Mouse (Mus musculus) intestine, postnatal 0 days (tissue): Measurements from ENCODE around the gene Usp29. TPM values are rescaled to one million over a fixed set of nuclear protein-coding genes. Genes with fewer than 3 reads are reported as not detected.
A peak's percentile ranks its signal among the peaks of the same experiment; 100 is the strongest.

ENCODE experiments used
- ATAC-seq: fragments of 200-750 bp; cut with Nextera tagmentation; 2 replicates; pipeline ENCODE4 v1.8.0; 2017; ENCODE audit warnings: mild to moderate bottlenecking, moderate TSS enrichment, moderate library complexity
- H3K27ac ChIP-seq: fragments of 300-500 bp; sonication (generic); 2 replicates; pipeline ENCODE4 v1.5.1; 2014; ENCODE audit warnings: mild to moderate bottlenecking, low read depth, low read length, moderate library complexity
- H3K27me3 ChIP-seq: fragments of 300-500 bp; sonication (generic); replicated peaks from 2 replicates; pipeline ENCODE4 v1.6.1; 2014; ENCODE audit warnings: low read length, mixed read lengths; ENCODE audit not compliant: control insufficient read depth, insufficient read depth
- H3K36me3 ChIP-seq: fragments of 300-500 bp; sonication (generic); 2 replicates; pipeline ENCODE4 v1.6.1; 2014; ENCODE audit warnings: mild to moderate bottlenecking, moderate library complexity; ENCODE audit not compliant: control insufficient read depth, insufficient read depth
- H3K4me1 ChIP-seq: fragments of 300-500 bp; sonication (generic); replicated peaks from 2 replicates; pipeline ENCODE4 v1.6.1; 2014; ENCODE audit warnings: antibody characterized with exemption, low read length, mixed read lengths; ENCODE audit not compliant: control insufficient read depth, insufficient read depth
- H3K4me2 ChIP-seq: fragments of 300-500 bp; sonication (generic); replicated peaks from 2 replicates; pipeline ENCODE4 v1.6.1; 2014; ENCODE audit warnings: low read depth, mild to moderate bottlenecking, moderate library complexity
- H3K4me3 ChIP-seq: fragments of 300-500 bp; sonication (generic); 2 replicates; pipeline ENCODE4 v1.5.1; 2014; ENCODE audit warnings: low read depth, low read length
- H3K9ac ChIP-seq: fragments of 300-500 bp; sonication (generic); 2 replicates; pipeline ENCODE4 v1.6.1; 2014; ENCODE audit warnings: mild to moderate bottlenecking, low read depth, low read length
- H3K9me3 ChIP-seq: fragments of 300-500 bp; sonication (generic); 2 replicates; pipeline ENCODE4 v1.6.1; 2016; ENCODE audit warnings: mixed run types; ENCODE audit not compliant: control insufficient read depth
- CTCF ChIP-seq: sonication (generic); IDR thresholded peaks from 2 replicates; pipeline ENCODE4 v1.5.1; 2016; ENCODE audit warnings: low read depth, mild to moderate bottlenecking, control low read depth, antibody characterized with exemption, moderate library complexity
- WGBS: fragments of 180-500 bp; shearing (Covaris S2); extraction: QIAGEN DNeasy Blood & Tissue Kit; methylation state at CpG from one replicate; pipeline ENCODE4 v1.1.7; 2014; 5-methylcytosine and 5-hydroxymethylcytosine counted together
- polyA plus RNA-seq: library from polyadenylated mRNA; unstranded; fragments of >200 nt; fragmentation: Nextera tagmentation; extraction: Ambion mirVana; gene quantifications from 2 replicates; pipeline ENCODE4 v1.2.1, GENCODE M21; 2015

Usp29 gene
- polyA plus RNA-seq, 1 experiment from 2014 or later = 0.68 TPM

DNA sequence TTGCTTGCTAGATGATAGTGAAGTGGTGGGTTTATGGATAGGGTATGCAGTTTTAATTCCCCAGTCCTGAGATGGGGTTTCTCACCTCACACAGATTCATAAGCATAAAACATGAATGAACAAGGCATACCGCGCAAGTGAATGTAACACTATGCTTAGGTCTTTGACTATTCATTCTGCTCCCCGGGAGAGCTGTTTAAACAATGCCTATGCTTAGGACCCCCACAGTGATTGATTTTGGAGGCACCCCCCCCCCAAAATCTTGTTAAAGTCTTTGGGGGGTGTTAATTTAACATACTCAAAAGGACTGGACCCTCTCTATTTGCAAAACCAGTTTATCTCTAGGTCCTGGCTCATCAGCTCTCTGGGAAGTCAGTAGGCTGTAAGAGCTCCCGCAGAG, 1.6 kb downstream of the Usp29 start:
- no peak for ATAC-seq
- no peaks in the 10 kb centered on the region for H3K4me1 ChIP-seq
- H3K9me3 ChIP-seq = peaks cover 8% of the 10 kb centered on the region; the same call in 1 of the 2 replicates
- H3K4me3 ChIP-seq = no peak overlapping the region
- WGBS = 57% methylated on average over 4 of the region's 4 CpGs
- no peaks in the 10 kb centered on the region for H3K36me3 ChIP-seq
- H3K9ac ChIP-seq = no peak overlapping the region
- no peaks in the 10 kb centered on the region for H3K27me3 ChIP-seq
- H3K4me2 ChIP-seq = no peak overlapping the region
- TF ChIP-seq CTCF = no peak
- H3K27ac ChIP-seq = no peak overlapping the region

DNA sequence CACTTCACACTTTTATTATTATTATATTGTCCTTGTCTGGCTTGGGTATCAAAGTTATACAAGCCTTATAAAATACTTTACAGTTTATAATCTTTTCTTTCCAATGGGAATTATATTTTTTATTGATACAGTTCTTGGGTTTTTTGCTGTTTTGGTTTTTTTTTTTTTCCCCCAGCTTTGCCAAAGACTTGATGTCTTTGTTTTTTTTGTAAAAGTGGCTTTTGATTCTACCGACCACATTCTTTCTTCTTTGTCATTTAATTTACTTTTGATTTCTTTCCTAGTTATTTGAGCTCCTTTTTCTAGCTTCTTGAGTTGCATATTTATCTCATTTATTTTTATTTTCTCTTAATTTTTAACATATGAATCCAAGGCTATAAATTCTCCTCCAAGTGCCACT, 5.7 kb downstream of the Usp29 start:
- ATAC-seq = no peak
- no peak for TF ChIP-seq CTCF

DNA sequence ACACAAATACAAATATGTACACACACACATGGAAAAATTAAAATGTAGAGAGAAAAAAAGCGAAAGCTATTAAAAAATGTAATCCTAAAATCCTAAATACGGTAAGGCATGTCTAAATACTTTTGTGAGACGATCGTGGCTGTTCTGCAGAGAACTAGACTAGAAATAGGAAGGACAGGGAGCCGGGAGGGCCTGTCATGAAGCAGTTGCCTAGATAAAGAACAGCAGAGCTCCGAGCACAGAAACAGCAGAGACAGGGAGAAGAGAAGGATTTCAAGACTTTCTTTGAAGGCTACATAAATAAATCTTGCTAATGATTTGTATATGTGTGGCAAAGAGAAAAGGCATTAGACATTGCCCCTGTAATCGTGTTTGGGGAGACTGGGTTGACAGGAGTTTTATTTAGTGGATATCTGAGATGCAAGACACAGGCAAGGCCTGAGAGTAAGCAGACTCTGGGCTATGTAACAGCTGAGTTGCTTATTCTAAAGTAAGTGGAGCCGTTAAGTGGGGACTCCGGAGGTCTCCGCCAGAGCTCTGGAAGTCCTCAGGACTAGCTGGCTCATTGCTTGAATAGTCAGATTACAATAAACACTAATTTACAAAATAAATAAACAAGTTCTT, 14.0 kb downstream of the Usp29 start:
- 52% methylated on average over 10 of the region's 10 CpGs for WGBS
- TF ChIP-seq CTCF = no peak

More for the DNA sequence above, 5.7 kb downstream of the Usp29 start:
- no peak overlapping the region for H3K4me3 ChIP-seq
- no peak overlapping the region for H3K9ac ChIP-seq
- no peaks in the 10 kb centered on the region for H3K36me3 ChIP-seq
- H3K4me1 ChIP-seq = no peaks in the 10 kb centered on the region
- WGBS = 63% methylated on average over 1 of the region's 1 CpGs
- no peak overlapping the region for H3K4me2 ChIP-seq
- no peaks in the 10 kb centered on the region for H3K9me3 ChIP-seq
- no peaks in the 10 kb centered on the region for H3K27me3 ChIP-seq
- no peak overlapping the region for H3K27ac ChIP-seq

DNA sequence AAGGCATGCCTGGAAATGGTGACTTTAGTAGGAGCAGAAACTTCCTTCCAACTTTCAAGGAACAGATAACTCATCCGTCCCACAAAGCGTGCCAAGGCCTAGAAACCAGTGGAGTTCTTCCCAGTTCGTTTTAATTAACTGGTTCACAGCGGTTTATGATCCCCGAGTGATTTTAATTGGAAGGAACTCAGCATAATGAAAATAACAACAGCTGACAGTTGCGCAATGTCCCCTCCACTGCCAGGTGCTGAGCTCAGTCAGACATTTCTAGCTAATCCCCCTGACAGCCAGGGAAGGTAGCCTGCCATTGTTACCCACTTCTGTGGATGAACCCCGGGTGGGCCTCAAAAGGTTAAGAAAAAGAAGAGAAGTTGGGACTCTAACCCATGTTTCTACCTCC, 18.8 kb downstream of the Usp29 start:
- 76% methylated on average over 7 of the region's 7 CpGs for WGBS
- Histone ChIP-seq H3K27ac (no peak overlapping the region), H3K9ac (no peak overlapping the region), H3K9me3 (no peaks in the 10 kb centered on the region), H3K4me3 (no peak overlapping the region), H3K27me3 (no peaks in the 10 kb centered on the region), H3K4me1 (no peaks in the 10 kb centered on the region), H3K4me2 (no peak overlapping the region), H3K36me3 (no peaks in the 10 kb centered on the region)
- no peak for TF ChIP-seq CTCF
- no peak for ATAC-seq

More for the DNA sequence above, 14.0 kb downstream of the Usp29 start:
- Histone ChIP-seq H3K36me3 (no peaks in the 10 kb centered on the region), H3K4me2 (no peak overlapping the region), H3K27ac (no peak overlapping the region), H3K9me3 (no peaks in the 10 kb centered on the region), H3K4me1 (no peaks in the 10 kb centered on the region), H3K9ac (no peak overlapping the region), H3K27me3 (no peaks in the 10 kb centered on the region), H3K4me3 (no peak overlapping the region)
- 0 out of 2 replicates have a peak, but pooled peaks have one; percentile 22 for ATAC-seq

DNA sequence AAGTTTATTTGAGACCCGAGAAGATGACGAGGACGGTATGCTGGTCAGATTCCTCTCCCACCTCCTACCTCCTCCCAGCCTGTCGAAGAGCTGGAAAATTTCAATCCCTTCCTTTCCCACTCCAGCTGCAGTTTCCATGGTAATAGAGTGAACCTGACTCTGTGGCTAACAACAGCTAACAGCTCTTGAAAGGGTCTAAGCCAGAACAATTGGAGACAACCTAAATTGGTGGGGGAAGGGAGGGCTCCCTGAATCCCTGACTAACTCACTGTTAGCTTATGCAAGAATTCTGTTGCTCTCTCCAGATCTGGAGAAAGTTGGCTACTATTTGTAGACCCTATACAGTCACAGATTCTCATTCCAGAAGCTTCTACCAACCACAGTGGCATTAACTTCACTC, 23.1 kb downstream of the Usp29 start:
- no peak overlapping the region for H3K27ac ChIP-seq
- H3K9ac ChIP-seq = no peak overlapping the region
- no peaks in the 10 kb centered on the region for H3K4me1 ChIP-seq
- no peaks in the 10 kb centered on the region for H3K36me3 ChIP-seq
- H3K4me2 ChIP-seq = no peak overlapping the region
- no peaks in the 10 kb centered on the region for H3K27me3 ChIP-seq
- no peak for TF ChIP-seq CTCF
- no peak for ATAC-seq
- 53% methylated on average over 4 of the region's 4 CpGs for WGBS
- H3K9me3 ChIP-seq = no peaks in the 10 kb centered on the region
- H3K4me3 ChIP-seq = no peak overlapping the region

DNA sequence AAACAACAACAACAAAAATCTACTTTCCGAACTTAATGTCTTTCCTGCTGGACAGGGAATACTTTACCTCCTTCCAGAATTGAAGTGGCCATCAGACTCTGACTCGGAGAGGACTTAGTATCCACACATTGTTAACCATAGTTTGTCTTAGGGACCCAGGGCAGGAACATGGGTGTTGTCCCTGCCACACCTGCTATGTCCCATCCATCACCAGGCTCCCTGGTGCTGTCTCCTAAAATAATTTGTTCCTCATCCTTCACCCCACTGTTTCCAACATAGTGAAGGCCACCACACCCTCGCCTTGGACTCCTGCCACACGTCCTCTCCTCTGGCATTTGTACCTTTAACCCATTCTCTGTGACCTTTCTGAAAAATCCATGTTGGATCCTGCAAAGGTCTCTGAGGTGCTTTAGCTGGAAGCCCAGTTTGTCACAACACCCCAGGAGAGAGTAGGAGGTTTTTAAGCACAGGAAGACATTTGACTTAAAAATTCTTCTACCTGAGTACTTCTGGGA, 26.5 kb downstream of the Usp29 start:
- Histone ChIP-seq H3K36me3 (no peaks in the 10 kb centered on the region), H3K27me3 (no peaks in the 10 kb centered on the region), H3K4me1 (no peaks in the 10 kb centered on the region), H3K9me3 (no peaks in the 10 kb centered on the region), H3K4me2 (no peak overlapping the region), H3K9ac (no peak overlapping the region), H3K4me3 (no peak overlapping the region), H3K27ac (no peak overlapping the region)
- ATAC-seq = no peak
- TF ChIP-seq CTCF = no peak
- 85% methylated on average over 4 of the region's 4 CpGs for WGBS
